Mouse (Mus musculus) small intestine, adult 2 months (tissue): ENCODE data around the gene Pon2. TPM values are rescaled to one million over a fixed set of nuclear protein-coding genes. Genes with fewer than 3 reads are reported as not detected.

Experiments used
- H3K27ac ChIP-seq: fragments of 200-500 bp; 2 replicates; pipeline ENCODE4 v1.5.1; 2012; ENCODE audit warnings: low read depth, low read length, control low read depth, inconsistent platforms; ENCODE audit not compliant: insufficient read depth
- H3K27me3 ChIP-seq: fragments of 200-500 bp; 2 replicates; pipeline ENCODE4 v1.6.1; 2012; ENCODE audit warnings: mild to moderate bottlenecking, moderate library complexity, low read length, inconsistent platforms; ENCODE audit not compliant: control insufficient read depth, insufficient read depth
- H3K36me3 ChIP-seq: fragments of 200-500 bp; 2 replicates; pipeline ENCODE4 v1.6.1; 2012; ENCODE audit warnings: mild to moderate bottlenecking, low read length, control low read depth, inconsistent platforms; ENCODE audit not compliant: control insufficient read depth, insufficient read depth
- H3K4me1 ChIP-seq: fragments of 200-500 bp; 2 replicates; pipeline ENCODE4 v1.6.1; 2012; ENCODE audit warnings: low read length, inconsistent platforms, mixed read lengths; ENCODE audit not compliant: control insufficient read depth, insufficient read depth, insufficient read length
- H3K4me3 ChIP-seq: fragments of 200-500 bp; 2 replicates; pipeline ENCODE4 v1.5.1; 2012; ENCODE audit warnings: low read depth, mild to moderate bottlenecking, control low read depth, inconsistent platforms, low read length, moderate library complexity
- CTCF ChIP-seq: fragments of 200-500 bp; IDR thresholded peaks from 2 replicates; pipeline ENCODE4 v1.5.1; 2012; ENCODE audit warnings: low read depth, mild to moderate bottlenecking, control low read depth, inconsistent platforms, low read length, moderate library complexity, mixed read lengths; ENCODE audit not compliant: insufficient replicate concordance, insufficient read length; ENCODE audit errors: extremely low read depth
- POLR2A ChIP-seq: fragments of 200-500 bp; IDR thresholded peaks from 2 replicates; pipeline ENCODE4 v1.6.1; 2012; ENCODE audit warnings: low read depth, mild to moderate bottlenecking, control low read depth, inconsistent platforms, low read length, moderate library complexity
- WGBS: fragments of 180-500 bp; shearing (Covaris S2); methylation state at CpG from one replicate; pipeline ENCODE4 v1.1.7; 2018; 5-methylcytosine and 5-hydroxymethylcytosine counted together
- polyA plus RNA-seq: library from polyadenylated mRNA; depleted of rRNA; stranded (reverse); fragments of >200 nt; gene quantifications from 2 replicates; pipeline ENCODE4 v1.2.3, GENCODE M21; 2012; rRNA removed

Gene Pon2
- polyA plus RNA-seq, 1 experiment, result 16.8 TPM

- Histone ChIP-seq H3K4me1 (no peaks in the 10 kb centered on the region), H3K27me3 (no peaks in the 10 kb centered on the region), H3K27ac (no peak overlapping the region), H3K36me3 (peaks cover 2% of the 10 kb centered on the region), H3K4me3 (no peak overlapping the region)
- whole genome bisulfite sequencing, result 82% methylated on average over 3 of the region's 3 CpGs
- TF ChIP-seq CTCF (no peak), POLR2A (no peak)
Measured at GRCm38 (mm10) chr6:5222080-5222479, 76.2 kb downstream of the Pon2 start.

GRCm38 (mm10) chr6:5218190-5218589 lies 80.1 kb downstream of the Pon2 start:
- no peaks in the 10 kb centered on the region for H3K27me3 ChIP-seq
- no peak for TF ChIP-seq POLR2A
- no peak for TF ChIP-seq CTCF
- peaks cover 4% of the 10 kb centered on the region for H3K36me3 ChIP-seq
- H3K4me1 ChIP-seq, result no peaks in the 10 kb centered on the region
- no peak overlapping the region for H3K27ac ChIP-seq
- H3K4me3 ChIP-seq, result no peak overlapping the region
- whole genome bisulfite sequencing, result 76% methylated on average over 4 of the region's 4 CpGs

Other genes with a start within 250 kb of the Pon2 start
- not detected in 2 replicates for gene Pon1, start 104.5 kb downstream of the Pon2 start, polyA plus RNA-seq
- gene Pon3, start 42.2 kb downstream of the Pon2 start, polyA plus RNA-seq, result 3.8 and 7.1 TPM in 2 replicates
- gene Asb4, start 84.9 kb upstream of the Pon2 start, polyA plus RNA-seq, result 0.05 and 0.41 TPM in 2 replicates
- 4.3 and 7.2 TPM in 2 replicates for gene Pdk4, start 197.9 kb upstream of the Pon2 start, polyA plus RNA-seq